Mouse (Mus musculus) kidney, embryonic 16.5 days (tissue): ENCODE measurements around the gene Metrn. TPM values are rescaled to one million over a fixed set of nuclear protein-coding genes. Genes with fewer than 3 reads are reported as not detected.
"Not testable (repeated sequence)": the region's sequence is repeated elsewhere in the genome, so short reads cannot be mapped to it uniquely, and the experiment has no call there.

Source experiments
- ATAC-seq: fragments of 200-750 bp; cut with Nextera tagmentation; 2 replicates; pipeline ENCODE4 v1.8.0; 2017; ENCODE audit warnings: moderate TSS enrichment; ENCODE audit not compliant: low FRiP score, low TSS enrichment
- H3K27ac ChIP-seq: fragments of 300-500 bp; sonication (generic); 2 replicates; pipeline ENCODE4 v1.5.1; 2014; ENCODE audit warnings: low read length
- H3K27me3 ChIP-seq: fragments of 300-500 bp; sonication (generic); 2 replicates; pipeline ENCODE4 v1.6.1; 2014; ENCODE audit warnings: low read length, control low read depth, mixed read lengths; ENCODE audit not compliant: insufficient read depth
- H3K36me3 ChIP-seq: fragments of 300-500 bp; sonication (generic); 2 replicates; pipeline ENCODE4 v1.6.1; 2014; ENCODE audit warnings: low read length, control low read depth, mixed read lengths; ENCODE audit not compliant: insufficient read depth
- H3K4me1 ChIP-seq: fragments of 300-500 bp; sonication (generic); 2 replicates; pipeline ENCODE4 v1.6.1; 2014; ENCODE audit warnings: low read length, control low read depth, mixed read lengths; ENCODE audit not compliant: insufficient read depth
- H3K4me2 ChIP-seq: fragments of 300-500 bp; sonication (generic); replicated peaks from 2 replicates; pipeline ENCODE4 v1.6.1; 2014; ENCODE audit warnings: low read depth, low read length
- H3K4me3 ChIP-seq: fragments of 300-500 bp; sonication (generic); 2 replicates; pipeline ENCODE4 v1.5.1; 2014; ENCODE audit warnings: mild to moderate bottlenecking, low read length
- H3K9ac ChIP-seq: fragments of 300-500 bp; sonication (generic); replicated peaks from 2 replicates; pipeline ENCODE4 v1.6.1; 2014; ENCODE audit warnings: low read length
- H3K9me3 ChIP-seq: fragments of 300-500 bp; sonication (generic); 2 replicates; pipeline ENCODE4 v1.6.1; 2016; ENCODE audit warnings: low read length, control low read depth
- WGBS: fragments of 180-500 bp; shearing (Covaris S2); extraction: QIAGEN DNeasy Blood & Tissue Kit; methylation state at CpG from one replicate; pipeline ENCODE4 v1.1.7; 2014; 5-methylcytosine and 5-hydroxymethylcytosine counted together
- polyA plus RNA-seq: library from polyadenylated mRNA; unstranded; fragments of >200 nt; fragmentation: Nextera tagmentation; extraction: Ambion mirVana; gene quantifications from 2 replicates; pipeline ENCODE4 v1.2.1, GENCODE M21; 2015

Gene Metrn
- polyA plus RNA-seq, 1 experiment from 2014 or later: 56.8 TPM

DNA sequence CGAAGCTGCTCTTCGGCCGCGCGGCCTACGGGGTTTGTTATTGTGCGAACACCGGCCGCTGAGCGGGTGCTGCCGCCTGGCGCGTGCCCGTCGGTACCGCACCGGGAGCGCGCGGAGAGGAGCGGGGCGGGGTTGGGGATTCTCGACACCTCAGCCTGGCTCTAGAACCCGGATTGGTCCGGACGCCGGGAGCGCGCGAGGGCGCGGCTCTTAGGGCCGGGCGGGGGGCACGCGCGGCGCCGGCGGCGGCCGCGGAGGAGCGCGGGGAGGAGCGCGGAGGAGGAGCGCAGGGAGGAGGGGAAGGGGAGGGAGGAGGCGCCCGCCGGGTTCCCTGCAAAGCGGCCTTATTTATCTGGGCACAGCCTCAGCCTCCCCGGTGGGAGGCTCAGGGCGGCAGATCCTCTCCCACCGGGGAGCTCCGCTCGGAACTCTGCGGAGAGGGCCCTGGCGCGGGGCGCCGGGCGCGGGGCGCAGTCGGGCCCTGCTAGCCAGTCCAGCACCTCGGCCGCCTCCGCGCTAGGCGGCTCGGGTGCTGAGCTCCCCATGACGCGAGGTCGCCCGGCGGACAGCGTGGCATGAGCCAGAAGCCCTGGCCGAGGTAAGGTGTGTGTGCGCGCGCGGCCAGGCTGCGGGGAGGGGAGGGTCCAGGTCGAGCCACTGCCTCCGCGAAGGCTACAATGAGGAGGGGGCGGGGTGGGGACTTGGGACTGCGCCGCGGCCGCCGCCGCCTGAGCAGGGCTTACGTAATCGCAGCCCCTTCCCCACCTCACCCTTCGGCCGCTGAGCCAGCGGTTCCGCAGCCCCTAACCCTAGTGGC lies 12.1 kb upstream of the Metrn start, which contains the start of gene Fbxl16:
Gene Fbxl16, plus strand, starts transcription at position 297 of the 817 bp plus-strand sequence.
- Histone ChIP-seq H3K4me3 (peak within 1 kb of the TSS; percentile 63), H3K9ac (peak within 1 kb of the TSS; percentile 62), H3K27me3 (peaks cover 43% of the 10 kb centered on the region), H3K36me3 (no peaks in the 10 kb centered on the region), H3K4me1 (peaks cover 10% of the 10 kb centered on the region; the same call in 1 of the 2 replicates), H3K4me2 (peak within 1 kb of the TSS; percentile 97), H3K9me3 (no peaks in the 10 kb centered on the region), H3K27ac (no peak within 1 kb of the TSS)
- ATAC-seq: peak; percentile 72
- WGBS: under 1% methylated on average over 80 of the region's 100 CpGs

DNA sequence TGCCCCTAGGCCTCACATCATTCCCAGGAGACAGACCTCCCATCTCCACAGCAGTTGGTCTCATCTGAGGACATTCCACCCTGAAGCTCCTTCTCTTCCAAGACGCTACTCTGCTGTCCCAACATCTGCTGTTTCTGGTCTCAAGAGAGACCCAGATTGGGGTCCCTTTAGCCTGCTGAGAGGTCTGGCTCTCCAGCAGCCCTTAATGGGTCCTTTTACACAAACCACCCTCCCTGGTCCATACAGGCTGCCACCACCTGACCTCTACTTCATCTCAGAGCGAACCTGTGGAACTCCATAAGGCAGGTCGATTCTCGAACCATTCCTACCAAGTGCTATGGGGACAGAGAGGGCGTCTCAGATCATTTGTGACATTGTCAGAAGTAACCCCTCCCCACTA lies 11.1 kb upstream of the Metrn start:
- 0 out of 2 replicates have a peak overlapping the region, but pooled peaks have one; percentile 97 for H3K4me2 ChIP-seq
- peaks cover 10% of the 10 kb centered on the region; the same call in 1 of the 2 replicates for H3K4me1 ChIP-seq
- H3K27me3 ChIP-seq: peaks cover 49% of the 10 kb centered on the region
- no peak overlapping the region for H3K27ac ChIP-seq
- peak overlapping the region; percentile 63; the same call in 1 of the 2 replicates for H3K4me3 ChIP-seq
- no peak overlapping the region for H3K9ac ChIP-seq
- 29% methylated on average over 5 of the region's 5 CpGs for WGBS
- no peak for ATAC-seq
- H3K36me3 ChIP-seq: no peaks in the 10 kb centered on the region
- no peaks in the 10 kb centered on the region for H3K9me3 ChIP-seq

DNA sequence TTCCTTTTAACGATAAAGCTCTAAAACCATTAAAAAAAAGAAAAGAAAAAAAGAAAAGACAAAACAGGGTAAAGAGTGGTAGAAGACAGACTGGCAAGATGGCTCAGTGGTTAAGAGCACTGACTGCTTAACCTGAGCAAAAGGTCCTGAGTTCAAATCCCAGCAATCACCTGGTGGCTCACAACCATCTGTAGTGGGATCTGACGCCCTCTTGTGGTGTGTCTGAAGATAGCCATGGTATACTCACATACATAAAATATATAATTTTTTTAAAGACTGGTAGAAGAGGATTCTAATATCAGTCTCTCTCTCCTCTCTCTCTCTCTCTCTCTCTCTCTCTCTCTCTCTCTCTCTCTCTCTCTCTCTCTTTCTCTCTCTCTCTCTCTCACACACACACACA lies 10.5 kb upstream of the Metrn start:
- H3K4me3 ChIP-seq, H3K36me3 ChIP-seq, H3K4me2 ChIP-seq, H3K27ac ChIP-seq, H3K9ac ChIP-seq, ATAC-seq, H3K9me3 ChIP-seq: not testable (repeated sequence)
- WGBS: 50% methylated on average over 2 of the region's 2 CpGs
- Histone ChIP-seq H3K27me3 (peaks cover 47% of the 10 kb centered on the region), H3K4me1 (peaks cover 10% of the 10 kb centered on the region; the same call in 1 of the 2 replicates)

DNA sequence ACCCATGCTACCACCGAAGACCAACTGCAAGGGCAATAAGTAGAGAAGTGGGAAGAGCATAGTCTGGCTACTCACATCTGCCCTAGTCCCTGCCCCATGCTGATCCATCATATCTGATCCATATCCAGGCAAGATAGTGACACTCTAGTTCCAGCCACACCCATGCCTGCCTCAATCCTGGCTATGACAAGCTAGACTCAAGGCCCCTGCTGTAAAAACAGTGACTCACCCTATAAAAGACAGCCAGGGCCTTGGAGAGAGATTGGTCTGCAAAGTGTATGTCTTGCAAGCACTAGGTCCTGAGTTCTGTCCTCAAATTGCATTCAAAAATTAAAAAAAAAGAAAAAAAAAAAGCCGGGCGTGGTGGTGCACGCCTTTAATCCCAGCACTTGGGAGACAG lies 9.6 kb upstream of the Metrn start:
- no peak overlapping the region for H3K27ac ChIP-seq
- H3K4me1 ChIP-seq: peaks cover 10% of the 10 kb centered on the region; the same call in 1 of the 2 replicates
- ATAC-seq: no peak
- H3K4me2 ChIP-seq: no peak overlapping the region
- H3K27me3 ChIP-seq: peaks cover 42% of the 10 kb centered on the region
- no peak overlapping the region for H3K4me3 ChIP-seq
- no peak overlapping the region for H3K9ac ChIP-seq
- no peaks in the 10 kb centered on the region for H3K9me3 ChIP-seq
- 80% methylated on average over 4 of the region's 4 CpGs for WGBS
- no peaks in the 10 kb centered on the region for H3K36me3 ChIP-seq

DNA sequence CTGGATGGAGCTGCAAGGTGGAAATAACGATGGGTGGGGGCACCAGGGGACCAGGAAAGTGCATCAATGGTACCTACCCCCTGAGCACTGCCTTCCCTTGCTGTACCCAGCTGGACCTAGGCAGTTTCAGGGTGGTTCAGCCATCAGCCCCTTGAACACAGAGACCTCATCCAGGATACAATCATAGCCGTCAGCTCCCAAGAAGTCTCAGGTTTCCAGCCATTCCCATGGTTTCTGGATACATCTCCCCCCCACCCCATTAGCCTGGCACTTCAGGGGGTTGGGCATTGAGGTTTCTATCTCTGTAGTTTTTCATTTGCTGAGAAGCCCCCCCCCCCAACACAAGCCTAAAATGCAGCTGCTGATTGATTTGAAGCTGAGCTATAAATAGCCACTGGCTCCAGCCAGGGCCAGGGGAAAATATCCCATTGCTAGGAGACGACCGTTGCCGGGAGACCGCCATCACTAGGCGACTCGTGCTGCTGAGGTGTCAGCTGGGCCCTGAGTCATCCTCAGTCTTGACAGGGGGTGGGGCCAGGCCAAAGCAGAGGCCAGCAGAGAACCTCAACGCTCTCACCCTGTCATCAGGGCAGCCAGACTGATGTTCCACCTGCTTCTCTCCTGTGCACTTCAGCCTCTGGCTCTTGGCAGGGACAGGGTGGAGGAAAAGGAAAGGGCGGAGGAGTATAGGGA lies 6.0 kb upstream of the Metrn start:
- Histone ChIP-seq H3K4me3 (no peak overlapping the region), H3K9me3 (no peaks in the 10 kb centered on the region), H3K27me3 (peaks cover 16% of the 10 kb centered on the region), H3K4me1 (no peaks in the 10 kb centered on the region), H3K36me3 (no peaks in the 10 kb centered on the region), H3K27ac (no peak overlapping the region), H3K4me2 (no peak overlapping the region), H3K9ac (no peak overlapping the region)
- 8% methylated on average over 10 of the region's 10 CpGs for WGBS
- ATAC-seq: peak; percentile 23; the same call in 1 of the 2 replicates

DNA sequence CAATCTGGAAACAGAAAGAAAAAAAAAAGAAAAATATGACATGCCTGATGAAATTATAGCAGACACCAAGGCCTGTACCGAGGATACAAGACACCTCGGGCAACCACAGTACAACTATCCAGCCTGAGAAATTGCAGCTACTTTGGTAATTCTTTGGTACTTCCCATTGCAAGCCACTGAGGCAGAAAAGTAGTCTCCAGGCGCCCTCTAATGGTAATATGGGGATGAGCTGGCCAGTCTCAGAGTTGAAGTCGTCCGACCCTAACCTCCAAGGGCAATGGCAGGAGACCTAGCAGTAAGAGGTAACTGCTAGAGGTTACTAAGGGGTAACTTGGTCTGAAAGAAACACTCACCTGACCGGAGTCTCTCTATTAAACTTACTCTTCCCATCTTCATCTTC lies 4.1 kb upstream of the Metrn start:
- Histone ChIP-seq H3K4me3 (no peak overlapping the region), H3K4me1 (peaks cover 12% of the 10 kb centered on the region), H3K4me2 (no peak overlapping the region), H3K9ac (no peak overlapping the region), H3K9me3 (no peaks in the 10 kb centered on the region), H3K27me3 (peaks cover 15% of the 10 kb centered on the region), H3K27ac (no peak overlapping the region), H3K36me3 (no peaks in the 10 kb centered on the region)
- WGBS: 5% methylated on average over 6 of the region's 6 CpGs
- ATAC-seq: peak; percentile 37; the same call in 1 of the 2 replicates

DNA sequence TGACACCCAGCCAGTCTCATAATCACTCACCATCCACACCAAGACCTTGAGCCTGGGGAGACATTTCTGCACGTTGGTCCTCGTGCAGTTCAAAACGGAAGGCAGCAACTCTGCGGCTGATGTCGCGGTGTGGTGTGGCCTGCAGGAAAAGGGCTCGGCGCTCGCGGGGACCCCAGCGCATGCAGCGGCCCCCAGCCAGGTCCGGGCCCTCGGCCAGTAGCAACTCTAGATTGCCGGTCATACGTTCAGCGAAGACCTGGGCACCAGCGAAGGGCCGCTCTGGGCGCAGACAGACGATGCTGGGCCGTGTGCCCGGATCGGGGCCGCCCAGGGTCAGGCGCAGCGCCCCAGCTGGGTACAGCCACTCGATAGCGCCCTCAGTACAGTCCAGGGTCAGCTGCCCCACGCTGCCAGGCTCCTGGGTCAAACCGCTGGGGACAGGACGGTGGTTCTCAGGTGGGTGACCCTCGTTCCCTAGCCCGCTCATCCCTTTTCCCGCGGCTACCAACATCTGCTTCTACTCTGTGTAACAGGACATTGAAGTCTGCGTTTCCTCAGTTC lies 645 bp downstream of the Metrn start:
- peak overlapping the region; percentile 72 for H3K4me3 ChIP-seq
- H3K27me3 ChIP-seq: no peaks in the 10 kb centered on the region
- 1% methylated on average over 37 of the region's 37 CpGs for WGBS
- H3K27ac ChIP-seq: peak overlapping the region; percentile 58; the same call in 1 of the 2 replicates
- ATAC-seq: no peak
- H3K36me3 ChIP-seq: no peaks in the 10 kb centered on the region
- no peaks in the 10 kb centered on the region for H3K9me3 ChIP-seq
- H3K4me1 ChIP-seq: peaks cover 53% of the 10 kb centered on the region
- H3K4me2 ChIP-seq: peak overlapping the region; percentile 74
- H3K9ac ChIP-seq: peak overlapping the region; percentile 81

DNA sequence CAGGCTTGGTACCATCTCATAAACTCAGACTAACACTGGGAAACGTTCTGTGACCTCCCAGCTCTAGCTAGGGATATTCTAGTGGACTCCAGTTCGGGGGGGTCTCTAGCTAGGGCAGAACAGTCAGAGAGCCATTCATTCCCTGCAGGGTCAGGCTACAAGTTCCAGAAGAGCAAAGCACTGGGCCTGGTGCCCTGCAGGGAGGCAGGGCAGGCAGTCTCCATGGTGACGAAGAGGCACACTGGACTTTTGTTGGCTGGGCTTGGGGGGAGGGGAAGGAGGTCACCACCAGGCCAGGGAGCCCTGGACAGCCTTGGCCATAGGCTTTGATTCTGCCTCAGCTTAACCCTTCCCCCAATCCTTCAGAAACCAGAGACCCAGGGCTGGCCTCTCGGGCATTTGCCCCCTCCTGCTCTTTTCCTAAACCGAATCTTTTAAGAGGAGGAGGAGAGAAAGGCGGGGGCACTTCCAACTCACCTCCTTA lies 1.3 kb downstream of the Metrn start, which contains the start of gene AC134908.4:
Gene AC134908.4, minus strand, starts transcription at position 51 of the 484 bp plus-strand sequence.
- peak within 1 kb of the TSS; percentile 72 for H3K4me3 ChIP-seq
- no peaks in the 10 kb centered on the region for H3K36me3 ChIP-seq
- H3K27ac ChIP-seq: peak within 1 kb of the TSS; percentile 58; the same call in 1 of the 2 replicates
- no peaks in the 10 kb centered on the region for H3K9me3 ChIP-seq
- H3K27me3 ChIP-seq: no peaks in the 10 kb centered on the region
- WGBS: 9% methylated on average over 6 of the region's 6 CpGs
- peak; percentile 23 for ATAC-seq
- peak within 1 kb of the TSS; percentile 74 for H3K4me2 ChIP-seq
- H3K9ac ChIP-seq: peak within 1 kb of the TSS; percentile 81
- H3K4me1 ChIP-seq: peaks cover 59% of the 10 kb centered on the region

DNA sequence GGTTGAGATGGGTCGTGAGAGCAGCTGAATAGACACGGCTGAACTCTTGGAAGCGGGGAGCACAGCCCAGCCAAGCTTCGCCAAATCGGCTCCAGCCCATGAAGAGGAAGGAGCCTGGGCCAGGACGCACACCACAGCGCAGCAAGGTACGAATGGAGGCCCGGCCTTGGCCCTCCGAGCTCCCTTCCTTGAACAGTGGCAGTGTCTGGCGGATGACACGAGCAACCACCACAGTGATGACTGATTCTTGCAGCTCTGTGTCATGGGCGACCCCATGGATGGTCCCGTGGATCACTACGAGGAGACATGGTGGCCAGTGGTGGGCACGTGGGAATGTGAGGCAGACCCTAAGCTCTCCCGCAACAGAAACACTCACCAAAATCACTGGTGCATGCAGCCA lies 1.9 kb downstream of the Metrn start:
- H3K27ac ChIP-seq: no peak overlapping the region
- peaks cover 63% of the 10 kb centered on the region for H3K4me1 ChIP-seq
- no peaks in the 10 kb centered on the region for H3K27me3 ChIP-seq
- no peaks in the 10 kb centered on the region for H3K9me3 ChIP-seq
- H3K4me2 ChIP-seq: peak overlapping the region; percentile 74
- H3K4me3 ChIP-seq: peak overlapping the region; percentile 72; the same call in 1 of the 2 replicates
- no peak for ATAC-seq
- 77% methylated on average over 17 of the region's 17 CpGs for WGBS
- H3K36me3 ChIP-seq: no peaks in the 10 kb centered on the region
- H3K9ac ChIP-seq: peak overlapping the region; percentile 81; the same call in 1 of the 2 replicates
